ENCODE assay signal across 15 mouse cellular contexts in genomic region chr19:3950331-3950730, GRCm38 (mm10). TPM values are rescaled to one million over a fixed set of nuclear protein-coding genes. Genes with fewer than 3 reads are reported as not detected.
"Had no signal": no experiment of that assay in that cellular context is flagged by ENCODE, and none has a peak within 500 bp of the region (broad histone marks: within the 10 kb centered on the region; RNA-seq: fewer than 3 reads in every experiment).

No protein-coding gene starts in this region.

- H3K27me3 ChIP-seq: intestine, embryonic 15.5 days; midbrain, embryonic 13.5 days had no signal

- H3K36me3 ChIP-seq: intestine, embryonic 15.5 days; limb, embryonic 10.5 days; midbrain, embryonic 13.5 days had no signal

- H3K4me3 ChIP-seq: intestine, embryonic 15.5 days; left cerebral cortex, adult 2 months; limb, embryonic 10.5 days; midbrain, embryonic 13.5 days had no signal

- ATAC-seq: intestine, embryonic 15.5 days; lung, postnatal 0 days; midbrain, embryonic 13.5 days had no signal

- DNase-seq: lung, adult 2 months; lung, postnatal 36 days; right cerebral cortex, postnatal 25 days; thymus, postnatal 4 days had no signal

- H3K9ac ChIP-seq: hindbrain, embryonic 14.5 days; intestine, embryonic 15.5 days; liver, embryonic 14.5 days; midbrain, embryonic 13.5 days had no signal

- H3K27ac ChIP-seq: hindbrain, embryonic 14.5 days; intestine, embryonic 15.5 days; left cerebral cortex, adult 2 months; limb, embryonic 10.5 days; liver, embryonic 14.5 days; midbrain, embryonic 13.5 days had no signal

- H3K9me3 ChIP-seq: intestine, embryonic 15.5 days; limb, embryonic 10.5 days; midbrain, embryonic 13.5 days had no signal

- H3K4me1 ChIP-seq: midbrain, embryonic 13.5 days had no signal

- H3K4me2 ChIP-seq: hindbrain, embryonic 14.5 days; intestine, embryonic 15.5 days; midbrain, embryonic 13.5 days had no signal

RNA-seq across cellular contexts. Expression of gene Aldh3b3, which starts 8.1 kb away (rescaled TPM):
- total RNA-seq: layer of hippocampus, postnatal 25 days; midbrain, postnatal 0 days had no signal
- polyA plus RNA-seq: hindbrain, embryonic 14.5 days; intestine, embryonic 15.5 days; limb, embryonic 10.5 days; midbrain, embryonic 13.5 days; midbrain, postnatal 0 days; neural tube, embryonic 14.5 days; small intestine, adult 2 months had no signal
